Mouse (Mus musculus): ENCODE data around the gene Dedd.
A peak's percentile ranks its signal among the peaks of the same experiment; 100 is the strongest.

Gene Dedd

GRCm38 (mm10) chr1:171361106-171362103, 32.5 kb downstream of the Dedd start:
- peak in 1 of 2 experiments; percentile 66 for DNase-seq (ENCODE audit: low spot score in 2 of 2)

- no peak for DNase-seq (ENCODE audit: low spot score in 2 of 2)
These were observed 37.0 kb downstream of the Dedd start for GRCm38 (mm10) chr1:171365934-171366333.

GRCm38 (mm10) chr1:171369845-171370556, 41.1 kb downstream of the Dedd start, which contains the start of gene Nectin4:
Gene Nectin4, plus strand, starts transcription at chr1:171370099.
- no peak for DNase-seq (ENCODE audit: low spot score in 2 of 2)

- no peak for DNase-seq (ENCODE audit: low spot score in 2 of 2)
These were observed 43.9 kb downstream of the Dedd start for GRCm38 (mm10) chr1:171372880-171373279.

GRCm38 (mm10) chr1:171373946-171374345, 45.0 kb downstream of the Dedd start:
- no peak for DNase-seq (ENCODE audit: low spot score in 2 of 2)

GRCm38 (mm10) chr1:171375646-171376097, 46.7 kb downstream of the Dedd start:
- no peak for DNase-seq (ENCODE audit: low spot score in 2 of 2)

- DNase-seq (ENCODE audit: low spot score in 2 of 2): no peak
These were observed 49.4 kb downstream of the Dedd start for GRCm38 (mm10) chr1:171378298-171378697.

- DNase-seq (ENCODE audit: low spot score in 2 of 2): peak; percentile 68 to 72
These were observed 51.1 kb downstream of the Dedd start for GRCm38 (mm10) chr1:171379935-171380599.

GRCm38 (mm10) chr1:171382096-171382620, 53.2 kb downstream of the Dedd start:
- no peak for DNase-seq (ENCODE audit: low spot score in 2 of 2)

- DNase-seq (ENCODE audit: low spot score in 2 of 2): no peak
These were observed 55.4 kb downstream of the Dedd start for GRCm38 (mm10) chr1:171384361-171384760.

GRCm38 (mm10) chr1:171385171-171385570, 56.2 kb downstream of the Dedd start:
- DNase-seq (ENCODE audit: low spot score in 2 of 2): no peak

- DNase-seq (ENCODE audit: low spot score in 2 of 2): no peak
These were observed 58.2 kb downstream of the Dedd start for GRCm38 (mm10) chr1:171387099-171387498.

GRCm38 (mm10) chr1:171388376-171389102, 59.6 kb downstream of the Dedd start, which contains the start of gene Arhgap30:
Gene Arhgap30, plus strand, starts transcription at chr1:171388954.
- peak; percentile 28 to 52 for DNase-seq (ENCODE audit: low spot score in 2 of 2)

- no peak for DNase-seq (ENCODE audit: low spot score in 2 of 2)
These were observed 61.2 kb downstream of the Dedd start for GRCm38 (mm10) chr1:171390101-171390500.

Data from frontal cortex, postnatal 10 days (tissue).